Mouse (Mus musculus): ENCODE measurements around the gene Lhx2. TPM values are rescaled to one million over a fixed set of nuclear protein-coding genes. Genes with fewer than 3 reads are reported as not detected.

Gene Lhx2
- polyA plus RNA-seq, 1 experiment from 2014 or later, result 0.70 TPM

DNA sequence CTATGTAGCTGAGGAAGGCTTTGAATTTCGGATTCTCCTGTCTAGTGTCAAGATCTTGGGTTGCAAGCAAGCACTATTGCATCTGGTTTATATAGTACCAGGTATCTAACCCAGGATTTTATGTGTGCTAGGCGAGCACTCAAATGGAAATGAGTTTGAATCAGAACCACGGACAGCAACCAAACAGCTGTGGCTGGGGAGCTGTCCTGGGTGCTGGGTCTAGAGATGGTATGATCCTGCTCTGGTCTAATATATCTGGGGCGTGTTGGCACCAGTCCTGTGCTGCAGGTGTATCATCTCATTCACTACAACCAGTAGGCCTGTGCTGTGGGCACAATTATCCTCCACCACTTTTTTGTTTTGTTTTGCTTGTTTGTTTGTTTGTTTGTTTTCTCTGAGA, 78.9 kb downstream of the Lhx2 start:
- no peak overlapping the region for H3K4me2 ChIP-seq
- no peaks in the 10 kb centered on the region for H3K36me3 ChIP-seq
- peaks cover 14% of the 10 kb centered on the region for H3K27me3 ChIP-seq (replicated peaks)
- no peaks in the 10 kb centered on the region for H3K4me1 ChIP-seq (replicated peaks)
- H3K9me3 ChIP-seq (replicated peaks), result no peaks in the 10 kb centered on the region
- no peak for ATAC-seq (ENCODE audit: insufficient number of reproducible peaks, low FRiP score)
- 16% methylated on average over 4 of the region's 4 CpGs for WGBS
- H3K4me3 ChIP-seq, result no peak overlapping the region
- H3K9ac ChIP-seq, result no peak overlapping the region
- H3K27ac ChIP-seq (ENCODE audit: poor library complexity, severe bottlenecking), result no peak overlapping the region

Other genes with a start within 250 kb of the Lhx2 start
- 14.8 and 15.8 TPM in 2 replicates for gene Dennd1a, start 51.9 kb upstream of the Lhx2 start, polyA plus RNA-seq (2016; fragmentation: Nextera tagmentation; extraction: Ambion mirVana)
- gene Nek6, start 172.4 kb downstream of the Lhx2 start, polyA plus RNA-seq (2016; fragmentation: Nextera tagmentation; extraction: Ambion mirVana), result 71.8 and 79.2 TPM in 2 replicates